Mouse (Mus musculus) heart, adult 2 months (tissue): ENCODE measurements around the gene Mrpl45.
"Not testable (repeated sequence)": the region's sequence is repeated elsewhere in the genome, so short reads cannot be mapped to it uniquely, and the experiment has no call there.

ENCODE experiments used
- CTCF ChIP-seq: fragments of 200-600 bp; IDR thresholded peaks from 2 replicates; pipeline ENCODE4 v1.8.1; 2022; ENCODE audit warnings: antibody characterized with exemption, mild to moderate bottlenecking, moderate library complexity
- POLR2A ChIP-seq: fragments of 200-500 bp; IDR thresholded peaks from 2 replicates; pipeline ENCODE4 v1.6.1; 2011; ENCODE audit warnings: mild to moderate bottlenecking, low read depth, low read length, control low read depth; ENCODE audit not compliant: insufficient read depth

DNA sequence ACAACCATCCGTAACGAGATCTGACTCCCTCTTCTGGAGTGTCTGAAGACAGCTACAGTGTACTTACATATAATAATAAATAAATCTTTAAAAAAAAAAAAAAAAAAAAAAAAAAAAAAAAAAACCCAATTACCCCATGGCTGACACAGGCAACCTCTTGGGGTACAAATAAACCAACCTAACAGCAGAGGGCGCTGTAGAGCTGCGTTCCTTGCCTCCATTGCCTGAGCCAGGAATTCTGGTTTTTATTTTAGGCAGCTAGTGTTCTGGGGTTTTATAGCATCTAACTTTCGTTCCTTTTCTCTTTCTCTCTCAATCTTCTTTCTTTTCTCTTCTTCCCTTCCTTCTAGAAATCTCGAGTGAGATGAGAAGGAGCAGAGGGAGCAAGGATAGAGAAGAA lies 42.1 kb downstream of the Mrpl45 start:
- TF ChIP-seq POLR2A, result not testable (repeated sequence)
- peak; percentile 76 for TF ChIP-seq CTCF
